Mouse (Mus musculus) intestine, postnatal 0 days (tissue): ENCODE measurements at regions not wholly inside any gene's neighbourhood (a gene's known extent, or its start where the extent isn't known, plus 50 kb on each side); places are given as distances from the start of the nearest gene placed in this dataset.
"Not testable (repeated sequence)": the region's sequence is repeated elsewhere in the genome, so short reads cannot be mapped to it uniquely, and the experiment has no call there.

ENCODE experiments used
- ATAC-seq: fragments of 200-750 bp; cut with Nextera tagmentation; 2 replicates; pipeline ENCODE4 v1.8.0; 2017; ENCODE audit warnings: mild to moderate bottlenecking, moderate TSS enrichment, moderate library complexity
- H3K27ac ChIP-seq: fragments of 300-500 bp; sonication (generic); 2 replicates; pipeline ENCODE4 v1.5.1; 2014; ENCODE audit warnings: mild to moderate bottlenecking, low read depth, low read length, moderate library complexity
- H3K27me3 ChIP-seq: fragments of 300-500 bp; sonication (generic); replicated peaks from 2 replicates; pipeline ENCODE4 v1.6.1; 2014; ENCODE audit warnings: low read length, mixed read lengths; ENCODE audit not compliant: control insufficient read depth, insufficient read depth
- H3K36me3 ChIP-seq: fragments of 300-500 bp; sonication (generic); 2 replicates; pipeline ENCODE4 v1.6.1; 2014; ENCODE audit warnings: mild to moderate bottlenecking, moderate library complexity; ENCODE audit not compliant: control insufficient read depth, insufficient read depth
- H3K4me1 ChIP-seq: fragments of 300-500 bp; sonication (generic); replicated peaks from 2 replicates; pipeline ENCODE4 v1.6.1; 2014; ENCODE audit warnings: antibody characterized with exemption, low read length, mixed read lengths; ENCODE audit not compliant: control insufficient read depth, insufficient read depth
- H3K4me2 ChIP-seq: fragments of 300-500 bp; sonication (generic); replicated peaks from 2 replicates; pipeline ENCODE4 v1.6.1; 2014; ENCODE audit warnings: low read depth, mild to moderate bottlenecking, moderate library complexity
- H3K4me3 ChIP-seq: fragments of 300-500 bp; sonication (generic); 2 replicates; pipeline ENCODE4 v1.5.1; 2014; ENCODE audit warnings: low read depth, low read length
- H3K9ac ChIP-seq: fragments of 300-500 bp; sonication (generic); 2 replicates; pipeline ENCODE4 v1.6.1; 2014; ENCODE audit warnings: mild to moderate bottlenecking, low read depth, low read length
- H3K9me3 ChIP-seq: fragments of 300-500 bp; sonication (generic); 2 replicates; pipeline ENCODE4 v1.6.1; 2016; ENCODE audit warnings: mixed run types; ENCODE audit not compliant: control insufficient read depth
- CTCF ChIP-seq: sonication (generic); IDR thresholded peaks from 2 replicates; pipeline ENCODE4 v1.5.1; 2016; ENCODE audit warnings: low read depth, mild to moderate bottlenecking, control low read depth, antibody characterized with exemption, moderate library complexity
- WGBS: fragments of 180-500 bp; shearing (Covaris S2); extraction: QIAGEN DNeasy Blood & Tissue Kit; methylation state at CpG from one replicate; pipeline ENCODE4 v1.1.7; 2014; 5-methylcytosine and 5-hydroxymethylcytosine counted together

DNA sequence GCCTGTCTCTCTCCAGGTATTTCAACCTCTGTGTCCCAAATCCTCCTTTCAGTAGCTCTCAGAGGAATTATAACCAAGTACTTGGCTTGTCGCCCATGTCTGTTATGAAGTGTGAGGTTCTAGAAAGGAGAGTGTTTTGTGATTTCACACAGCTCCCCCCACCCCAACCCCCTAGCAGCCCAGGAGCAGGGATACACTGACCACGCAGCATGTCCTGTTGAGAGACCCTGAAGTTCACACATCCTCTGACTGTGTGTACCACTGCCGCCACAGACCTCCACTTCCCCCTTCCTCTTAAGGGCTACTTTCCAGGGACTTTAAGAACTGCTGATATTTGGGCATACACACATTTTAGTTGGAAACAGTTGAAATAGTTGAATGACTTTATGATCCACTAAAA lies 289.2 kb downstream of the Hace1 start:
- Histone ChIP-seq H3K4me3 (no peak overlapping the region), H3K9me3 (no peaks in the 10 kb centered on the region), H3K36me3 (no peaks in the 10 kb centered on the region), H3K9ac (no peak overlapping the region), H3K27ac (no peak overlapping the region), H3K4me1 (no peaks in the 10 kb centered on the region), H3K27me3 (no peaks in the 10 kb centered on the region), H3K4me2 (no peak overlapping the region)
- ATAC-seq = no peak
- 66% methylated on average over 3 of the region's 3 CpGs for WGBS
- no peak for TF ChIP-seq CTCF

DNA sequence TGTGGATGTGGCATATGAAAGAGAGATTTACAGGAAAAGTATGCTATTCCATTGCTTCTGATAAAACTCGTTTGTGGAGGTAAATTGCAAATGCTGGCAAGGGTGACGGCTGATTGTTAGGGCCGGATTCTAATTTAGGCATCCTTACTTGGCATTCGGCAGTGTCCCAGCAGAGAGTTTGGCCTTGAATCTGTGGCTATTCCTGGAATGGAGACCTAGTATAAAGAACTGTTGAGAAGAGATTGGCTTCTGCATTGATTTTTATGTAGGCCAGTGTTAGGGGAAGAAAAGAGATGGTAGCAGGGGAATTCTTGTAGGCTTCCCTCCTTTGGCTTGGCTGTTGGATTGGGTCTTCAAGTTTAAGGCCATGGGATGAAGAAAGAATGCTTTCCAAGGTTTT lies 293.4 kb downstream of the Hace1 start:
- no peaks in the 10 kb centered on the region for H3K9me3 ChIP-seq
- no peak overlapping the region for H3K9ac ChIP-seq
- no peak overlapping the region for H3K4me3 ChIP-seq
- ATAC-seq = no peak
- no peaks in the 10 kb centered on the region for H3K27me3 ChIP-seq
- no peaks in the 10 kb centered on the region for H3K36me3 ChIP-seq
- no peak overlapping the region for H3K27ac ChIP-seq
- no peak for TF ChIP-seq CTCF
- WGBS = 89% methylated on average over 4 of the region's 4 CpGs
- H3K4me2 ChIP-seq = no peak overlapping the region
- H3K4me1 ChIP-seq = no peaks in the 10 kb centered on the region

DNA sequence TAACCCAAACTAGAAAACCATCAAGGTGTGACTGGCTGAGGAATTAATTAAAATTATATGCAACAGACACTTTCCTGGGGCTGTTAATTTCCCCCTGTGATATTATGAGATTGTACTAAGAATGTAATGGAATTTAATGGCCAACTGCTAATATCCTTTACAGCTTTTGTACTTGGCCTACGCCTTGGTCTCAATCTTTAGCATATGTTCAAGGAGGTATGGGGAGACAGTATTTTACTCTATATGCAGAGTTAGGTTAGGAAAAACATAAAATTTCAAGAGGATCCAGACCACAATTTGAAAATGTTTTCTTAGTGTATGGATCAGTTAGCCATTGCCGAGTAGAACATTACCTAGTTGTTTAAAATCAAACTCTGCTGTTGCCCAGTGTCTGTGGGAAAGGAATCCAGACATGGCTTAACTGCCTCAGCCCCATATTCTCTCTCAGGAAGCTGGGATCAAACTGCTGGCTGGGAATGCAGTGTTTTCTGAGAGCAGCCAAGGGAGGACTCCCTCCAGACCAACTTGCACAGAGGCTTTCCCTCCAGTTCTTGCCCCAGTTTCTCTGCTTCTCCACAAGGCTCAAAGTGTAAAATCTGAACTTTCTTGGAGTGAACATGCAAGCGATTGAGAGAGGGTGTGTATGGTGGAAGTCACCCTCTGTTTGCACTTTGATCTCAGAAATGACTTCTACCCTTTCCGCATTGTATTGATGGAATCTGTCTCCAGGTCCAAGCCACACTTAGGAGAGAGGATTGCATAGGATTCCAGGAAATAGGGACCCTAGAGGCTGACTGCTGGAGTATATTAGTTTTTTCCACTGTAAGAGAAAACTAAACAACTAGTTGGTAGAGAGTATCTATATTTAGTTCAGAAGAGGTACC lies 294.6 kb downstream of the Hace1 start:
- H3K9me3 ChIP-seq = no peaks in the 10 kb centered on the region
- no peak overlapping the region for H3K9ac ChIP-seq
- no peak for TF ChIP-seq CTCF
- ATAC-seq = no peak
- no peaks in the 10 kb centered on the region for H3K27me3 ChIP-seq
- no peak overlapping the region for H3K4me2 ChIP-seq
- no peak overlapping the region for H3K27ac ChIP-seq
- 61% methylated on average over 4 of the region's 4 CpGs for WGBS
- H3K4me3 ChIP-seq = no peak overlapping the region
- no peaks in the 10 kb centered on the region for H3K36me3 ChIP-seq
- H3K4me1 ChIP-seq = no peaks in the 10 kb centered on the region

DNA sequence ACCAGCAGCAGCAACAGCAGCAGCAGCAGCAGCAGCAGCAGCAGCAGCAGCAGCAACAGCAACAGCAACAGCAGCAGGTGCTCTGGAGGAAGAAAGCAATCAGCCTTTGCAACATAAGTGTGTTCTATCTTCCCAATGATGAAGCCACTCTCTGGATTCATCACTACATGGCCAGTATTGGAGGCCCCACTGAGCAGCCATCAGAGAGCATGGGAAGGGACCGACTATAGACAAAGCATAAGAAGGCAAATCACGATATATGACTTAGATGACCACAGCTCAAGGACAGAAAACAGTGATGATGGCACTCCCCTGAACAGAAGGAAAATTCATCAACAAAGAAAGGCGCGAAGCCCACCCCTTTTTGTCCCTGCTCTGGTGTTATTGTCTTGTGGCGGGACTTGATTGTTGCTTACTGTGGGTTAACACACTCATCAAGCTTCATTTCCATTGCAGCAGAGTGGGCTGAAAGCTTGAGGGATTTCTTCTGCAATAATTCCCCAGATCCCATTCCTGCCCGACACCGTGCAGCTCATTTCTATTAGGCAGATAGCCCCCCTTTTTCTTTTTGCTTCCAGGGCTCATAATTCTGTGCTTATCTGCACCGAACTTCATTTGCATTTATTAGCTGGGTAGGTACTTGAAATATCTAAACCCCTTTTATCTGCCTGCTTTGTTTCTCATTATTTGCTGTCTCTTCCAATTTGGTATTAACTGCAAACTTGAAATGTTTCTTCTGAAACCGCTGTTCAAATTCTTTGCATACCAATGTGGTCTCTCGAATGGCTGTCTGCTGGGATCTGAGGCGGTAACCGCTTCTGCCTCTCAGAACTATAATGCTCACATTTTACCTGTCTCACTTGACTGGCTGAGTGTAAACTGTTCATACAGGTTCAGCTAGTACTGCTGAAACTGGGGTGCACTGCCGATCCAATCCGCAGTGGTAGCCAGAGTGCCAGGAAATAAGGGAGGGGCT lies 296.5 kb downstream of the Hace1 start:
- no peak overlapping the region for H3K4me2 ChIP-seq

DNA sequence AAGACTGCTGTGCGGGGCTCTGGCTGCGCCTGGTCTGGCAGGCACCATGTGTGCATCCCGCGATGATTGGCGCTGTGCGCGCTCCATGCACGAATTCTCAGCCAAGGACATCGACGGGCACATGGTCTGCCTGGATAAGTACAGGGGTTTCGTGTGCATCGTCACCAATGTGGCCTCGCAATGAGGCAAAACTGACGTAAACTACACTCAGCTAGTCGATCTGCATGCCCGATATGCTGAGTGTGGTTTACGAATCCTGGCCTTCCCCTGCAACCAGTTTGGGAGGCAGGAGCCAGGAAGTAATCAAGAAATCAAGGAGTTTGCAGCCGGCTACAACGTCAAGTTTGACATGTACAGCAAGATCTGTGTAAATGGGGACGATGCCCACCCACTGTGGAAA lies 297.7 kb downstream of the Hace1 start:
- H3K27me3 ChIP-seq, H3K27ac ChIP-seq, H3K36me3 ChIP-seq, H3K9ac ChIP-seq, H3K9me3 ChIP-seq, H3K4me3 ChIP-seq, ATAC-seq, H3K4me1 ChIP-seq, H3K4me2 ChIP-seq: not testable (repeated sequence)
- 96% methylated on average over 19 of the region's 20 CpGs for WGBS

More for the DNA sequence above, 296.5 kb downstream of the Hace1 start:
- no peak overlapping the region for H3K4me3 ChIP-seq
- 45% methylated on average over 14 of the region's 14 CpGs for WGBS
- H3K4me1 ChIP-seq = no peaks in the 10 kb centered on the region
- no peak overlapping the region for H3K27ac ChIP-seq
- TF ChIP-seq CTCF = no peak
- no peaks in the 10 kb centered on the region for H3K9me3 ChIP-seq
- H3K27me3 ChIP-seq = no peaks in the 10 kb centered on the region
- ATAC-seq = no peak
- no peaks in the 10 kb centered on the region for H3K36me3 ChIP-seq
- H3K9ac ChIP-seq = no peak overlapping the region

DNA sequence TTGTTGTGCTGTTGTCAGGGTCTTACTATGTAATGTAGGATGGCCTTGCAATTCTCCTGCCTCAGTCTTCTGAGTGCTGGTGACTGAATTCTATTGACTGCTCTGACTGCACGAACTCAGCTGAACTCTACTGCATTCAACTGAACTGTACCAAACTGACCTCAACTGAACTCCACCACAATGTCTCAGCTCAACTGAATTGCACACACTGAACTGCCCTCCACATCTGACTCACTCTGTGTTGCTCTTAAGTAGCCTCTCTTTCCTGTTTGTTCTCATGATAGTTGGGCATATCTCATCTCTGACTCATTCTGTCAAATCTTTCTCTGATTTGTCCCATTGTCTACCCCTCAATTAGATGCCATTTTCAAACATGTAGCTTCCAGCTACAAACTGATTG lies 306.1 kb downstream of the Hace1 start:
- no peak overlapping the region for H3K27ac ChIP-seq
- no peaks in the 10 kb centered on the region for H3K9me3 ChIP-seq
- no peak overlapping the region for H3K4me3 ChIP-seq
- no peak for TF ChIP-seq CTCF
- no peaks in the 10 kb centered on the region for H3K36me3 ChIP-seq
- H3K9ac ChIP-seq = no peak overlapping the region
- 81% methylated on average over 1 of the region's 1 CpGs for WGBS
- H3K4me1 ChIP-seq = no peaks in the 10 kb centered on the region
- peak; percentile 54; the same call in 1 of the 2 replicates for ATAC-seq
- no peak overlapping the region for H3K4me2 ChIP-seq
- no peaks in the 10 kb centered on the region for H3K27me3 ChIP-seq
